Mouse (Mus musculus) T-helper 2 cell (primary cell): ENCODE measurements around the gene Gsta3.

Experiments used
- in situ Hi-C: fragments of 300-600 bp; cut with MboI, MseI; formaldehyde crosslinking; loops from one replicate; pipeline ENCODE4 v1.15.1; 2025; ENCODE audit warnings: high pct_unique_total_duplicates

The Gsta3 gene

DNA sequence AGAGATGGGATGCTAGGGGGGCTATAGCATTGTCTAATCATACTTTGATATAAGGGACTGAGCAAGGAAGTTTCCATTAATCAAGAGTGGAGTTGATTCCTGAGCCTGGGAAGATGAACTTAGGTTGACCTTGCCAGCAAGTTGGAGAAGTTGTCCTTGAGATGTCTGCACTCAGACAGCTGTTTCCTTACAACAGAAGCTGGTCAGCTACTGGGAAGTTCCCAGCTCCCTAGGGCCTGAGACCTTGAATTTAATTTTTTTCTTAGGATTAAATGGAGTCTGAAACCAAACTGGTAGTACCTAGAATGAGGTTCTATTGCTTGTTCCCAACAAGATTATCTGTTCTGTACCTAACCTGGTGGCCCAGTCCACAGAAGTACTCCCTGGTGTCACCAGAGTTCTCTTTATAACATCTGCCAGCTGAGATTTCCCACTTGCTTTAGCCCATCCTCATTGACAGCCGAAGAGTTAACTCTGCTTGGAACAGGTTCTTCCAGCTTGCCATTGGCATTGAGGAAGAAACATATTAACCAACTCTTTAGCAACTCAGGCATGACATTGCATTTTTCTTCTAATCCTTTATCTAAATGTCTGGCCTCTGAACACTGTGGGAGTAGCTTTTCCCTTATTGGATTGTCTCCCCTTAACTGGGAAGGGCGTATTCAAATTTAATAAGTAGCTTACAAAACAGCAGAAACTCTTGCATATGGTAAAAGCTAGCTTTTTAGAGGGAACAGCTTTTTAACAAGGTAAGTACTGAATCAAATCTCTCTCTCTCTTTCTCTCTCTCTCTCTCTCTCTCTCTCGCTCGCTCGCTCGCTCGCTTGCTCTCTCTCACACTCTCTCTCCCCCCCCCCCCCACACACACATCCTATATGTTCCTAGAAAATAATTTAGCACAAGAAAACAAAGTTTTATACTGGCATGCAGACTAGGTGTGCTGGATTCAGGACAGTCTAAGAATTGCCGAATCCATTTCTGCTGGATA is at the start of gene Gsta3:
TSS of gene Gsta3 (plus strand) at position 679 of the 988 bp plus-strand sequence.
- in situ Hi-C loops = no loop called here

DNA sequence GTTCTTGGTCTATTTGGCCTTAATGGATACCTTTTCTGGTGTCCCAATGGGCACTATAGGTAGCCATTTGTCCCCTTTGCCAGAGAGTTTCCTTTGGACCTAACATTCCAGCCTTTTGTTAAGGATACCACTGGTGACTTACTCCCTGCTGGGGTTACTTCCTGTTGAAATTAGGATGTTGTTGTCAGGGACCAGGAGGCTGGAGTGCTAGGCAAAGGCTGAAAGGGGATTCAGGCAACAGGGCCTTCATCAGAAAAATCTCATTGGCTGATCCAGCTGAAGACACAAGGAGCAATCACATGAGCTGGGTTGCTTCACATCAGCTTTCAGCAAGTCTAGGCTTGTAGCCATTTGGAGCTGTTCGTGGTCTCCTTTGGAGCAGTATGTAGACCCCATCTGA is 34.1 kb upstream of the Gsta3 start:
- in situ Hi-C loops = no loop called here

GRCm38 (mm10) chr1:21213537-21213936 is 26.9 kb upstream of the Gsta3 start:
- in situ Hi-C loops = loop anchor here (10.0 kb wide), 2 partner anchors 259 to 751 kb away; partner anchors contain the start of genes Efhc1 and Kcnq5

- in situ Hi-C loops = loop anchor here (10.0 kb wide), 2 partner anchors 259 to 751 kb away; partner anchors contain the start of genes Efhc1 and Kcnq5
Measured at GRCm38 (mm10) chr1:21213991-21214692, 26.2 kb upstream of the Gsta3 start.

DNA sequence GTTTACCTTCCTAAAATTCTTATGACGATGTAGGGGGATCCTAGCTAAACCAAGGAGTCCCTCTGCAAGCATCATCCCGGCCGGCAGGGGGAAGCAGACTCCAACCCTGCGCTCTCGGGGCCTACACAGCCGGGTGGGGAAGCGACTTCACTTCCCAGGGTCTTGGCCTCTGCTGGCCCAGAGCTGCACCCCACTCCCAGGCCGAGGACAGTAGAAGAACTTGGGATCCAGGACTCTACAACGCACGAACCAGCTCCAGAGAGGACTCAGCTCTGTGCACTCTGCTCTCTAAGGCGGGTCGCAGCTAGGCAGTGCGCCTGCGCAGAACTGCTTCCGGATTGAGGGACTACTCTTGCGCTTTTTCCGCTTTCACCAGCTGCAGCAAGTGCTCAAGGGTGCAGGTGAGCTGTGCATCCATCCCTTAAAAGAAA is 21.9 kb upstream of the Gsta3 start, which contains the start of gene Tmem14a:
TSS of gene Tmem14a (plus strand) at position 87 of the 431 bp plus-strand sequence.
- in situ Hi-C loops = loop anchor here (10.0 kb wide), 2 partner anchors 264 to 746 kb away; partner anchors contain the start of genes Efhc1 and Kcnq5

GRCm38 (mm10) chr1:21227756-21228395 is 12.5 kb upstream of the Gsta3 start:
- in situ Hi-C loops = loop anchor here (5.0 kb wide), 1 partner anchor 34 kb away; no protein-coding TSS in a partner anchor

DNA sequence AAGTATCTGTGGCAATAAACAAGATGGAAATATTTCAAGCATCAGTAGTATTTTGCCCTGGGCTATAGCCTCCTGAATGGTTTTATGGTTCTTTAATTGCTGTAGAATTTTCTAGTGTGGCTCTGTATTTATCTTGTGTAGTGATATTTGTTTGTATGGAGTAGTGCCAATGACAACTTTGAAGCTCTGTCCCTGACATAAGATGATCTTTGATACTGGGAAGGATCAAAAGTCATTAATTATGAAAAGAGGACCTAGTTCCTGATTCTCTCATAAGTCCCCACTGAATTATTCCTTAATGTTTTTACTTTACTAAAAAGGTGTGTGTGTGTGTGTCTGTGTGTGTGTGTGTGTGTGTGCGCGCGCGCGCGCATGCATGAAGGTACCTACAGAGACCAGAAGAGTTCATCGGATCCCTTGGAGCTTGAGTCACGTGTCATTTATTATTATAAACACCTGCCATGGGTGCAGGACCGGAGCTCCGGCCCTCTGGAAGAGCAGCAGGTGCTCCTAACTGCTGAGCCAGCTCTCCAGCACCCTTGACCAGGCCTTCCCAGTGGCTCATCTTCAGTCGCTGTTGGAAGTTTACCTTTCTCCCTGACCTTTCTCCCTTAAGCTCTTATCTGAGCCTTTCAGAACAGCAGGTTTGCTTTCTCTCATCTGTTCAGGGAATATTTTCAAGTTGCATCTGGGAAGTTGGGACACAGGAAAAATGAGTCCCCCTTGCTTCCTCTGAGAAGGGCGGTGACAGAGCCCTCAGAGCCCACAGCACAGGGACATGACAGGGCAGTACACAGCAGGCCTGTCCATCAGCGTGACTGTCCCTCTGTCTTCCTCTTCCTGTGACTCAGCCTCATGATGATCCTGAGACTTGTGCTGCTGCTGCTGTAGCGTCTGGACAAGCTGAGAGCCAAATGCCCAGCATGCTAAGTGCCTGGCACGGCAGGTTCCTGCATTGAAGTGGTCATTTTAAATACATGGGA is 11.4 kb upstream of the Gsta3 start:
- in situ Hi-C loops = loop anchor here (5.0 kb wide), 1 partner anchor 33 kb away; no protein-coding TSS in a partner anchor

- in situ Hi-C loops = no loop called here
Measured at GRCm38 (mm10) chr1:21230376-21230775, 10.0 kb upstream of the Gsta3 start.

GRCm38 (mm10) chr1:21231744-21232464 is 8.5 kb upstream of the Gsta3 start:
- in situ Hi-C loops = no loop called here

DNA sequence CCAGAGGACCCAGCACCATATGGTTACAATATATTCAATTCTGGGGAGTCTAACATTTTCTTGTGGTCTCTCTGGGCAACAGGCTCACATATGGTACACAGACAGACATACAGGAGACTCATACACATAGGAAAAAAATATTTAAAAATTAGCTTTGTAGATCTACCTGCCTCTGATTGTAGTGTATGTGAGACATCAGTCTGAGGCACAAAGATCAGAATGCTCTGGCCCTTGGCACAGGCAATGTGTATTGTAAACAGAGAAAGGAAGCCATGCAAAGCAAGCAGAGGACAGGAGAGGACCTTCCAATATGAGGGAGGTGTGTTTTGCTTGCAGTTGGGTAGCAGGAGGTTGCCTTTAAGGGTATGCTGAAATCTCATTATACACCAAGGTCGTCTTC is 7.9 kb upstream of the Gsta3 start:
- in situ Hi-C loops = no loop called here

DNA sequence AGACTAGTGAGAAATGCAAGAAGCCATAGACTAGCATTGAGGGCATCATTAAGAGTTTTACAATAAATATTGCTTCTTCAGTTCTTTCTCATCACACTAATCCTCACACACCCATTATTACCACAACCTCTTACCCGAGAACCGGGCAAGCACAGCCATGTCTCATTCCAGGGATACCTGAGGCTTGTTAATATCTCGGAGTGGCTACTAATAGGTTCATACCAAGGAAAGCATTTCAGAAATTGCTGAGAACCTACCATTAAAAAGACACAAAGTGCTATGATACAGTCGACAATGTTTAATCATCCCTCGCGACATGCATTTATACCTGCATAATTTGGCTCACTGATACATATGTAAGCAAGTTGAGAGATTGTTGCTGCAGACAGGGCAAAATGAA is 5.0 kb upstream of the Gsta3 start:
- in situ Hi-C loops = no loop called here

- in situ Hi-C loops = no loop called here
Measured at GRCm38 (mm10) chr1:21241096-21241495, 707 bp downstream of the Gsta3 start.

DNA sequence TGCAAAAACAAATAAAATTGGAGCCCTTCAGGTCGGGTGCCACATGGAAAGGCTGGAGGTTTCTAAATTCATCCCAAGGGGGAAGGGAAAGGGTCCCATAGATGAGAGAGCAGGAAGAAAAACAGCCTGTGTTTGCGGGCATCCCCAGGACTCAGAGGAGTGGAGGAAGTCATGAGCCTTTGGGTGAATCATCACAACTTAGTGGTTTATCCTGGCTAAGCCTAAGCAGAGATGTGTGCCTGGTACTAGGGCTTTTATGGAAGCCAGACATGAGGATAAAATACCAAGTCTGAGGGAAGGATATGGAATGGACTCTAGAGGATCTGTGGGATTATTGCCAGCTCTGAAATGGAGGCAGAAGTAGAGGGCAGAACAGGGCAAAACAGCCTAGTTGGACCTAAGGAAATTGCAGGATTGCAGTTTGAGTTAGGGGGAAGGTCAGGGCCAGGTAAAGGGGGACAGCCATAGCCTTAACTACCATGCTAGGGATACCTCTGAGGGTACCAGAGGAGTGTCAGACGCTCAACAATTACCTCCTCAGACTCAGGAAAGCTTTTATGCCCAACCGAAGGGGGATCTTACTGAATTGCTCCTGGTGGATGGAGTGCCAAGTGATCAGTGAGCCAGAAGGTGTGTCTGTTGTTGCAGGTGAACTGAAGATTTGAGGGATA is 4.0 kb downstream of the Gsta3 start:
- in situ Hi-C loops = no loop called here

GRCm38 (mm10) chr1:21246136-21246535 is 5.7 kb downstream of the Gsta3 start:
- in situ Hi-C loops = no loop called here

DNA sequence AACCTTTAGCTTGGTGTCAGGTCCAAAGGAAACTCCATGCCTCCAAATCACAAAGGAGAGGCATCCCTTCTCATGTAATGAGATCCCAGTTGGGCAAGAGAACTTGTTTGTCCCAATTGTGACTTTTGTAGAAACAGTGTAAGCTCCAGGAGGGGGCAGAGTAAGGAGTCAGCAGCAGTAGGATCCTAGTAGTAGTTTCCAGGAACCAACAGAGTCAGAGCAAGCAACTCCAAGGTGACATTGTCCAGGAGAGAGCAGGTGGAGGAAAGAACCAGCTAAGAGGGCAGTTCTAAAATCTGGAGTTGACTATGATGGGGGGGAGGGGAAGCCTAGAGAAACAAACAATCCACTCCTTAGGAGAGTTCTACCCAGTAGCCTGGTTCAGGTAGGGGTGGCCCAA is 7.5 kb downstream of the Gsta3 start:
- in situ Hi-C loops = no loop called here

DNA sequence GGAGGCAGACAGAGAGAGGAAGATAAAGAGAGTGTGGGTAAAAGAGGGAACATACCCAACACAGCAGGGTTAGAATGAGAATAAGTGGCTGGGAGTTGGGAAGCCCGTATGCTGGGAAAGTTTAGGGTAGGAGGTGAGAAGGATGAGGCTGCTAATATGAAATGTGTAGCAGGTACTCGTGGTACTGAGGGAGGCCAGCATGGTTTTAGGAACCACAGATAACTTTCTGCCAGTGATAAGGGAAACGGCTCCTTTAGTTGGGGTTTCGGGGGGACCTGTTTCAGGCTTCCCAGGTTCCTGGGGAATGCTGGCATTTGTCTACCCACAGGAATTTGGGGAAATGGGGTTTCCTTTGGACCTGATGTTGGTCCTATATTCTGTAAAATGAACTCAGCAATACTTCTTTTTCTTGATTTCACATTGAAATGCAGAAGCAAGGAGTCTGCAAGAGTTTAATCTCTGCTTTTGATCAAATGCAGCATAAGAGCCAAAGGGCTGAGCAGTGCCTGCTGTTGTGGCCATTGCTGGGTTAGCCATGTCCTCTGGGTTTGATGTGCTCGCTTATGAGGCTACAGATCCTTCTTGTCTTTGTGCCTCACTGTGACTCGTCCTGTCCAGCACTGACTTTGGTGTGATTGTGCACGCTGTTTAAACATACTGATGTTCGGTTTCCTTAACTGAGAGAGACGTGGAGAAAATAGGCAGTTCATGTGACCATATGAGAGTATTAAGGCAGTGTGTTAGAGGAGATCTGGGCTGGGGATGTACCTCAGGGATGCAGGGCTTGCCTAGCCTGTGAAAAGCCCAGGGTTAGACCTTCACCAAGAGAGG is 8.4 kb downstream of the Gsta3 start:
- in situ Hi-C loops = no loop called here

DNA sequence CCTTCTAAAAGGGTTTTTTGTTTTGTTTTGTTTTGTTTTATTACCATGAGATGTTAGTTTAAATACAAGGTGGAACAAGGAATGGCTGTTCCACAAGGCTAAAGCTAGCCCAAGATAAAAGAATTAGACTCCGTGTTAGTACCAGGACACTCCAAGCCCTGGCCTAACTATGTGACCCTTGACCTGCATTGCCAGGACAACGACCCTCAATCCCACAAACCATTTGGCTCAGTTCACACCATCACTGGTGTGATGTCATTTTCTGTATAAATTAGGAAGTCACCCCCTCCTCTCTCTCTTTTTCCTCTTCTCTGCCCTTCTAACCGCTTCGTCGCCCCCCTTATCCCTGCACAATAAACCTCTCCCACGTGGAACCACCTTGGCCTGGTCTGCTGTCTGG is 11.3 kb downstream of the Gsta3 start:
- in situ Hi-C loops = no loop called here
